Mouse (Mus musculus): Measurements from ENCODE around the gene Dusp1.

The Dusp1 gene

GRCm38 (mm10) chr17:26584063-26584462, 22.1 kb upstream of the Dusp1 start:
- DNase-seq (ENCODE audit: low read depth, low spot score) = no peak

DNA sequence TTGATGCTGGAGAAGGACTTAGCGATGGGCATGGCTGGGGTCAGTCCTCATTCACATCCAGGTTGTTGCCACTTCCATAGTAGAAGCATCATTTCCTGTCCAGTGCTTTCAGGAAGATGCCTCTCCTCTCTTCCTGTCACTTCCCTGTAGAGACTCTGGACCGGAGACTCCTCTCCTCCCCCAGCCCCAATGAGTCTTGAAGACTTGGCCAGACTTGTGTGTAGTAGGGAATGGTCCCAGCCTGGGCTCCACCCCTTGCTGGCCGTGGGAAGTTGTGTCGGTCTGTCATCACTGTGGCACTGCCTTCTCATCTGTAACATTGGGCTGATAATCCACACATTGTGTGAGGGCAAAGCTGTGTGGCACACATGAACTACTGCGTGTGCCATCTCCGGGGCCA, 21.7 kb upstream of the Dusp1 start:
- DNase-seq (ENCODE audit: low read depth, low spot score) = no peak

- no peak for DNase-seq (ENCODE audit: low read depth, low spot score)
Measured at GRCm38 (mm10) chr17:26583056-26583455, 21.1 kb upstream of the Dusp1 start.

DNA sequence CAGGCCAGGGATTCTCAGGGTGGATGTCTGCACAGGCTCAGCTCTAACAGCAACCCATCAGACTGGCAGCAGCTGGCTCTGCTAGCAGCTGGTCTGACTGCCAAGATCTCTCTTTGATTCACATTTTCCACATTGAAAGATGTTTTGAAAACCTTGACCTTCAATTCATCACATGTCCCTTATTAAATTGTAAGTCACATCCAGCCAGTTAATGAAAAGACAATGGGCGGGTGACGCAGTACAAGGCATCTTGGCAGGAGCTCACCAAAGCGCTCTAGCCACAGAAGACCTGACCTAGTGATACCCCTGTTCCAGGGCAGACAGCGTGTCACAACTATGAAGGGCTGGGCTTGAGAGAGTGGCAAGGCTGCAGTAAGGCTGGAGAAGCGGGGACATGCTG, 20.4 kb upstream of the Dusp1 start:
- no peak for DNase-seq (ENCODE audit: low read depth, low spot score)

- DNase-seq (ENCODE audit: low read depth, low spot score) = no peak
Measured at GRCm38 (mm10) chr17:26580873-26581401, 19.0 kb upstream of the Dusp1 start.

GRCm38 (mm10) chr17:26579396-26579795, 17.5 kb upstream of the Dusp1 start:
- DNase-seq (ENCODE audit: low read depth, low spot score) = no peak

DNA sequence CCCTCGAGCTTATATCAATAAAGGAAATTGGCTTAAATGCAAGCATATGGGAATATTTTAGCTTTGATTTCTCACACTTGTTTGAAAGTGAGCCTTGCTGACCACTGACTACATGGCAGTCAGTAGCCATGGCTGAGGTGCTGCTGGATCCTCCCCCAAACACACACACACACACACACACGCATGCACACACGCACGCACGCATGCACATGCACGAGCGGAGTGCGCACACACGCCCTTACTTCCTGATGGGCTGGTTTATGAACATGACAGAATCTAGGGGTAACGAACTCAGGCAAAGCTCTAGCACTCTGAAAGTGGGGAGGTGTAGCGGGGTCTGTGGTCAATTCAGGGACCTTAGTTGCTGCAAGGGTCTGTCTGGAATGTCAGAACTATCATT, 16.8 kb upstream of the Dusp1 start:
- DNase-seq (ENCODE audit: low read depth, low spot score) = no peak

GRCm38 (mm10) chr17:26578162-26578561, 16.2 kb upstream of the Dusp1 start:
- no peak for DNase-seq (ENCODE audit: low read depth, low spot score)

DNA sequence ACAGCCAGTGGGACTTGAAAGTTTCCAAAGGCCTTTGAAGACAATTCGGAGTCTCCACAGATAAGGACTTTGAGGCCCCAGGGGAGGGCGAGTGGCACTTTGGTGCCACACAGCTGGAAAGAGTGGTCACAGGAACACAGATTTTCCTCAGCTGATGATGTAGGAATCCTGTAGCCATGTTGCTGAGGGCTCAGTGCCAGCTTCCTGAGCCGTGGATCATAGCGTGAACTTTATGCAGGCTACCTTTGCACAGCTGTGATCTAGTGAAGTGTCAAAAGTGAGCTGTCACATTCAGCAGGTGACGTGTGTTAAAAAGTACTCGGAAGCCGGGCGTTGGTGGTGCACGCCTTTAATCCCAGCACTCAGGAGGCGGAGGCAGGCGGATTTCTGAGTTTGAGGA, 15.4 kb upstream of the Dusp1 start:
- no peak for DNase-seq (ENCODE audit: low read depth, low spot score)

DNA sequence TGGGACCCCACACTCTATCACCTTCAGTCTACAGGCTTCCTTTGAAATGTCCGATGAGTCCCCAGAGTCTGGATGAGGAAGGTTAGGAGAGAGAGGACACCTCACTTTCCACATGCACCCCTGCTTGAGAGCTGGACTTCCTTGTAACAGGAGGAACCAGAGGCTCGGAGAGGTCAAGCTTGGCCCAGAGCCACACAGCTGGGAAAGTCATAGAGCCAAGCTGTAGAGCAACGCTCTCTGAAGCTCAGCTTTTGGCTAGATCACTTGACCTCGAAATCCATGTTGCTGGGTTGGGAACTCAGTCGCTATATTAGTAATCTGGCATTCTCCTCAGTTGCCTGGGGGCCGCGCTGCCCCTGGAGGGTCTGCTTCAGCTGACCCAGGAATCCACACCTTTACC, 14.9 kb upstream of the Dusp1 start:
- DNase-seq (ENCODE audit: low read depth, low spot score) = no peak

GRCm38 (mm10) chr17:26575786-26576690, 14.1 kb upstream of the Dusp1 start:
- no peak for DNase-seq (ENCODE audit: low read depth, low spot score)

DNA sequence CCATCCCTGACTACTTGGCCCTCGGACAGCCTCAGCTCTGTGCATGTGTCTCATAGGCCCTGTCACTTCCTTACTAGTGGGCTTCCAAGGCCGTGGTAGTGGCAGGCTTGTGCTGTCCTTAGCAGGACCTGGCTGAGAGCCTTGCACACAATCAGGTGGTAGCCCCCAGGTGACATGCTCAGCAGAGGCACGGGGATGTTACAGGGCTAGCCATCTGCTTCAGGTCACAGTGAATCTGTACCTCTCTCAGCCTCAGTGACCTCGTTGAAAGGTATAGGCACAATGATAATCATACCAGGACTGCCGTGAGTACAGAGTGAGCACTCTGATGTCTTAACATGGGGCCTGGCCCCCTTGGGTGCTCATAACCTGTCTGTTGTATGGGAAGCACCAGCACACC, 12.8 kb upstream of the Dusp1 start:
- DNase-seq (ENCODE audit: low read depth, low spot score) = no peak

GRCm38 (mm10) chr17:26574118-26574517, 12.2 kb upstream of the Dusp1 start:
- no peak for DNase-seq (ENCODE audit: low read depth, low spot score)

- no peak for DNase-seq (ENCODE audit: low read depth, low spot score)
Measured at GRCm38 (mm10) chr17:26572265-26572664, 10.3 kb upstream of the Dusp1 start.

DNA sequence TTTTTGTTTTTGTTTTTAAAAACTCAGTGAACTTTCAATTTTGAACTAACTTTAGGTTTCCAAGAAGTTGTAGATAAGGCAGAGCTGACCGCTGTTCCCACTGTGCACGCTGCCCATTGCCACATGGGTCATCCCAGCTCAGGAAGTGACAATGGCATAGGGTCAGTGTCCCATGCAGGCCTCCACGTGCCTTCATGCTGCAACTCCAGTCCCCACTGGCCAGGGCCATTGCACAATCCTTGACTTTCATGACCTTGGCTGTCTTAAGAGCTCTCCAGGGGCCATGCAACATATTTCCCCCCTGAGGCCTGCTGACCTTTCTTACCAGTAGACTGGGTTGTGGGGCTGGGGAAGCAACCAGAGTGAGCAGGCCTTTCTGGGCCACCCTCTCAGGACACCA, 9.4 kb upstream of the Dusp1 start:
- no peak for DNase-seq (ENCODE audit: low read depth, low spot score)

GRCm38 (mm10) chr17:26570651-26571118, 8.8 kb upstream of the Dusp1 start:
- no peak for DNase-seq (ENCODE audit: low read depth, low spot score)

- DNase-seq (ENCODE audit: low read depth, low spot score) = no peak
Measured at GRCm38 (mm10) chr17:26569594-26570350, 7.8 kb upstream of the Dusp1 start.

- no peak for DNase-seq (ENCODE audit: low read depth, low spot score)
Measured at GRCm38 (mm10) chr17:26567818-26568173, 5.9 kb upstream of the Dusp1 start.

DNA sequence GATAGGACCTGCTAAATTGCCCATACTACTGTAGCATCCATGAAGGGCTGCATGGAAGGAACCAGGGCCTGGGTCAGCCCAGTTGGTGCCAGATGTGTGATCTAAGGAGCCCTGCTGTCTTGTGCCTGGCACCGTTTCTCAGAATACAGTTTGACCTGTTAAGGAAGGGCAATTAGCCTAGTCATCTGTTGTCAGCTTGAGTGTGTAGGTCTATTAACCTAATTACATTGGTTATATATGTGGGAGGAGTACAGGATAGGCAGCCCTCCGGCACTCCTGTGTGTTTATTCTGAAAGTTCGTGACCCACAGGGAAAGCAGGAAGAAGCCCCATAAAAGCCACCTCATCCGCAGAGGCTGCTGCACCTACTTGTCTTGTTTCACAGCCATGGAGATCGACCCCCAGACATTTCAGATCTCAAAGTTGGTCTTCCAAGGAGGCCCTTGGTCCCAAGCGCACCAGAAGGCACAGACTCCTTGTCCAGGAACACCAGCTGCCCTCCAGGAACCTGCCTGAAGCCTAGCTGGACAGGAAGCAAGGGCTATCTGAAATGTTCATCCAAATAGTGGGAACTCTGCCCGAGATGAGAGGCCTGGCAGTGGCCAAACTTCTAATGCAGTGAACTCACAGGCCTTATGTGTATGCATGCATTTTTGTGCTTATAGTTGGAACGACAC, 5.4 kb upstream of the Dusp1 start:
- no peak for DNase-seq (ENCODE audit: low read depth, low spot score)

- no peak for DNase-seq (ENCODE audit: low read depth, low spot score)
Measured at GRCm38 (mm10) chr17:26564439-26564838, 2.5 kb upstream of the Dusp1 start.

GRCm38 (mm10) chr17:26563476-26563875, 1.5 kb upstream of the Dusp1 start:
- DNase-seq (ENCODE audit: low read depth, low spot score) = no peak

GRCm38 (mm10) chr17:26562292-26562691, 364 bp upstream of the Dusp1 start:
- no peak for DNase-seq (ENCODE audit: low read depth, low spot score)

All from retina, adult 2 months (tissue).